Comparison of ENCODE assay signal across 22 mouse cellular contexts in genomic region chr2:37908296-37908695, GRCm38 (mm10).
DNase-seq lines count a peak whose midpoint lies in the region; ATAC-seq and TF ChIP-seq lines count a peak whose summit lies in the region.
"Had no signal": no experiment of that assay in that cellular context is flagged by ENCODE, and none has a peak within 500 bp of the region (broad histone marks: within the 10 kb centered on the region; RNA-seq: fewer than 3 reads in every experiment).

No protein-coding gene starts in this region.

- no peak for TF ChIP-seq RAD21 in CH12.LX (IDR thresholded peaks at IDR 0.05; ENCODE audit: low read depth, low read length)

- TF ChIP-seq CTCF in CH12.LX (conservative IDR thresholded peaks at IDR 0.05 in 1 of 2, IDR thresholded peaks at IDR 0.05 in 1 of 2; ENCODE audit: low read depth in 2 of 2, low read length in 2 of 2) = no peak

- WGBS in heart, embryonic 10.5 days = 90% methylated on average over 3 of the region's 3 CpGs
- WGBS in heart, embryonic 12.5 days = 88% methylated on average over 3 of the region's 3 CpGs
- WGBS in forebrain, embryonic 15.5 days = 41% methylated on average over 3 of the region's 3 CpGs
- WGBS in midbrain, embryonic 14.5 days = 76% methylated on average over 3 of the region's 3 CpGs
- 89% methylated on average over 3 of the region's 3 CpGs for WGBS in intestine, embryonic 16.5 days

- peaks cover 6% of the 10 kb centered on the region for H3K4me1 ChIP-seq in heart, embryonic 10.5 days
- peaks cover 8% of the 10 kb centered on the region for H3K4me1 ChIP-seq in heart, embryonic 12.5 days (replicated peaks)
- peaks cover 11 to 31% of the 10 kb centered on the region in 2 experiments; a peak in 3 of 4 replicates for H3K4me1 ChIP-seq in CH12.LX (ENCODE audit: control insufficient read depth in 1 of 2, insufficient read depth in 2 of 2)
- H3K4me1 ChIP-seq in forebrain, embryonic 15.5 days = peaks cover 22% of the 10 kb centered on the region
- H3K4me1 ChIP-seq in midbrain, embryonic 14.5 days (ENCODE audit: control insufficient read depth, insufficient read depth, low read length) = 0 out of 2 replicates have a peak, but pooled peaks cover 3% of the 10 kb centered on the region
- no peaks in the 10 kb centered on the region for H3K4me1 ChIP-seq in intestine, embryonic 16.5 days (ENCODE audit: control insufficient read depth, insufficient read depth, low read length)
- H3K4me1 ChIP-seq: liver, embryonic 13.5 days had no signal

- H3K9me3 ChIP-seq in heart, embryonic 10.5 days = no peaks in the 10 kb centered on the region
- H3K9me3 ChIP-seq in heart, embryonic 12.5 days (replicated peaks) = no peaks in the 10 kb centered on the region
- H3K9me3 ChIP-seq in CH12.LX (replicated peaks; ENCODE audit: low read length) = no peaks in the 10 kb centered on the region
- no peaks in the 10 kb centered on the region for H3K9me3 ChIP-seq in forebrain, embryonic 15.5 days
- no peaks in the 10 kb centered on the region for H3K9me3 ChIP-seq in midbrain, embryonic 14.5 days (ENCODE audit: control insufficient read depth, low read length)
- no peaks in the 10 kb centered on the region for H3K9me3 ChIP-seq in intestine, embryonic 16.5 days (ENCODE audit: control insufficient read depth, low read length)
- H3K9me3 ChIP-seq: liver, embryonic 13.5 days; lung, embryonic 15.5 days; neural tube, embryonic 13.5 days had no signal

- no peaks in the 10 kb centered on the region for H3K27me3 ChIP-seq in heart, embryonic 10.5 days (ENCODE audit: insufficient read depth, poor library complexity, severe bottlenecking)
- H3K27me3 ChIP-seq in heart, embryonic 12.5 days (replicated peaks) = no peaks in the 10 kb centered on the region
- H3K27me3 ChIP-seq in CH12.LX (replicated peaks) = no peaks in the 10 kb centered on the region
- no peaks in the 10 kb centered on the region for H3K27me3 ChIP-seq in forebrain, embryonic 15.5 days
- no peaks in the 10 kb centered on the region for H3K27me3 ChIP-seq in midbrain, embryonic 14.5 days (ENCODE audit: control insufficient read depth, insufficient read depth, low read length)
- H3K27me3 ChIP-seq in intestine, embryonic 16.5 days (replicated peaks; ENCODE audit: control insufficient read depth, insufficient read depth, low read length) = no peaks in the 10 kb centered on the region
- H3K27me3 ChIP-seq: liver, embryonic 13.5 days; lung, embryonic 15.5 days had no signal

- dilution Hi-C loops in CH12.LX (cut with MboI; ENCODE audit: extremely low pct_ligation_motif_present, extremely low pct_unique_long_range_greater_than_20kb, low sequenced_read_pairs) = no loop called here

- no peak overlapping the region for H3K9ac ChIP-seq in heart, embryonic 12.5 days
- no peak overlapping the region for H3K9ac ChIP-seq in CH12.LX (ENCODE audit: insufficient read depth, low read depth)
- no peak overlapping the region for H3K9ac ChIP-seq in forebrain, embryonic 15.5 days (replicated peaks)
- no peak overlapping the region for H3K9ac ChIP-seq in midbrain, embryonic 14.5 days (replicated peaks; ENCODE audit: low read length)
- no peak overlapping the region for H3K9ac ChIP-seq in intestine, embryonic 16.5 days (ENCODE audit: low read depth, low read length)
- H3K9ac ChIP-seq: liver, embryonic 13.5 days; lung, embryonic 15.5 days; neural tube, embryonic 13.5 days had no signal

- no peak overlapping the region for H3K27ac ChIP-seq in heart, embryonic 10.5 days
- no peak overlapping the region for H3K27ac ChIP-seq in heart, embryonic 12.5 days (ENCODE audit: poor library complexity, severe bottlenecking)
- H3K27ac ChIP-seq in CH12.LX (ENCODE audit: insufficient read depth, low read depth) = no peak overlapping the region
- peak overlapping the region; percentile 73 for H3K27ac ChIP-seq in forebrain, embryonic 15.5 days (replicated peaks)
- 0 out of 2 replicates have a peak overlapping the region, but pooled peaks have one; percentile 20 for H3K27ac ChIP-seq in midbrain, embryonic 14.5 days (replicated peaks; ENCODE audit: low read depth, low read length)
- H3K27ac ChIP-seq in intestine, embryonic 16.5 days (ENCODE audit: low read length) = no peak overlapping the region
- H3K27ac ChIP-seq: heart, adult 2 months; liver, embryonic 13.5 days; lung, embryonic 15.5 days; macrophage; neural tube, embryonic 13.5 days had no signal

- no peak overlapping the region for H3K4me2 ChIP-seq in heart, embryonic 12.5 days
- no peak overlapping the region for H3K4me2 ChIP-seq in CH12.LX (ENCODE audit: insufficient read depth, low read depth, poor library complexity, severe bottlenecking)
- no peak overlapping the region for H3K4me2 ChIP-seq in forebrain, embryonic 15.5 days (replicated peaks)
- no peak overlapping the region for H3K4me2 ChIP-seq in midbrain, embryonic 14.5 days (ENCODE audit: low read length)
- H3K4me2 ChIP-seq in intestine, embryonic 16.5 days (ENCODE audit: low read depth, low read length) = no peak overlapping the region
- H3K4me2 ChIP-seq: liver, embryonic 13.5 days; lung, embryonic 15.5 days; neural tube, embryonic 13.5 days had no signal

- H3K4me3 ChIP-seq in heart, embryonic 10.5 days = no peak overlapping the region
- H3K4me3 ChIP-seq in heart, embryonic 12.5 days = no peak overlapping the region
- H3K4me3 ChIP-seq in CH12.LX (replicated peaks in 1 of 3; ENCODE audit: low read depth in 2 of 3, low read length in 2 of 3, poor library complexity in 1 of 3) = no peak overlapping the region
- H3K4me3 ChIP-seq in forebrain, embryonic 15.5 days = no peak overlapping the region
- no peak overlapping the region for H3K4me3 ChIP-seq in midbrain, embryonic 14.5 days (replicated peaks; ENCODE audit: low read depth, low read length)
- no peak overlapping the region for H3K4me3 ChIP-seq in intestine, embryonic 16.5 days (ENCODE audit: low read length)
- H3K4me3 ChIP-seq: heart, adult 2 months; liver, embryonic 13.5 days; lung, embryonic 15.5 days; neural tube, embryonic 13.5 days had no signal

- DNase-seq in heart, embryonic 10.5 days (ENCODE audit: low spot score) = peak; percentile 55
- DNase-seq in CH12.LX (ENCODE audit: extremely low read depth) = peak; percentile 74
- DNase-seq in midbrain, embryonic 14.5 days = no peak
- DNase-seq in ovary, postnatal 14 days (ENCODE audit: low spot score) = no peak
- no peak for DNase-seq in frontal cortex, postnatal 36 days (ENCODE audit: low spot score in 2 of 2)
- DNase-seq: adrenal gland, adult 2 months; cerebellum, postnatal 25 days; gastrocnemius, postnatal 14 days; heart, adult 2 months; heart, postnatal 10 days; kidney, adult 9 months; kidney, postnatal 4 days; liver, embryonic 13.5 days; spleen, adult 18-20 months had no signal

- in situ Hi-C loops in CH12.LX (cut with MboI; ENCODE audit: low pct_ligation_motif_present, low pct_unique_long_range_greater_than_20kb, low sequenced_read_pairs) = no loop called here

- TF ChIP-seq POLR2A in CH12.LX (IDR thresholded peaks at IDR 0.05; ENCODE audit: low read depth, low read length) = no peak

- no peak for TF ChIP-seq EP300 in CH12.LX (IDR thresholded peaks at IDR 0.05; ENCODE audit: low read length)

- H3K36me3 ChIP-seq in heart, embryonic 10.5 days = no peaks in the 10 kb centered on the region; the same call in 1 of the 2 replicates
- no peaks in the 10 kb centered on the region for H3K36me3 ChIP-seq in heart, embryonic 12.5 days
- H3K36me3 ChIP-seq in CH12.LX (replicated peaks in 1 of 2; ENCODE audit: control insufficient read depth in 1 of 2, insufficient read depth in 1 of 2, low read length in 1 of 2) = peaks cover 0 to 5% of the 10 kb centered on the region in 2 experiments
- no peaks in the 10 kb centered on the region for H3K36me3 ChIP-seq in forebrain, embryonic 15.5 days
- no peaks in the 10 kb centered on the region for H3K36me3 ChIP-seq in midbrain, embryonic 14.5 days (ENCODE audit: control insufficient read depth, insufficient read depth, low read length)
- no peaks in the 10 kb centered on the region for H3K36me3 ChIP-seq in intestine, embryonic 16.5 days (ENCODE audit: control insufficient read depth, insufficient read depth, low read length)
- H3K36me3 ChIP-seq: liver, embryonic 13.5 days; lung, embryonic 15.5 days; neural tube, embryonic 13.5 days had no signal

- no peaks in the 10 kb centered on the region for H3K79me2 ChIP-seq in CH12.LX (replicated peaks; ENCODE audit: control insufficient read depth, extremely low read depth, insufficient read depth, poor library complexity, severe bottlenecking)

- no peak for ATAC-seq in heart, embryonic 12.5 days (ENCODE audit: insufficient number of reproducible peaks, low FRiP score)
- ATAC-seq in forebrain, embryonic 15.5 days (replicated peaks) = peak; percentile 42
- ATAC-seq in midbrain, embryonic 14.5 days (ENCODE audit: low FRiP score, low TSS enrichment) = no peak
- ATAC-seq in intestine, embryonic 16.5 days = no peak
- ATAC-seq: CD4-positive, CD25-positive, alpha-beta regulatory T cell, adult 4 months; inflammation-experienced regulatory T-cells, adult 6 months had no signal

TF ChIP-seq in CH12.LX, 34 proteins besides CTCF, POLR2A, EP300 and RAD21:
- TF ChIP-seq UBTF (IDR thresholded peaks at IDR 0.05; ENCODE audit: low read depth, low read length) (no peak), ELF1 (IDR thresholded peaks at IDR 0.05; ENCODE audit: low read depth, low read length) (no peak), JUN (IDR thresholded peaks at IDR 0.05; ENCODE audit: insufficient read depth, low read depth, low read length) (no peak), IRF4 (IDR thresholded peaks at IDR 0.05; ENCODE audit: low read depth, low read length) (0 out of 2 replicates have a peak, but pooled peaks have one; percentile 48), CHD2 (IDR thresholded peaks at IDR 0.05; ENCODE audit: low read length) (peak; percentile 73), TCF12 (IDR thresholded peaks at IDR 0.05; ENCODE audit: low read depth, low read length) (no peak), ZNF384 (IDR thresholded peaks at IDR 0.05; ENCODE audit: low read depth, low read length) (no peak), MYC (IDR thresholded peaks at IDR 0.05; ENCODE audit: low read depth, low read length) (no peak), RCOR1 (conservative IDR thresholded peaks at IDR 0.05; ENCODE audit: low read depth, low read length) (no peak), MAX (IDR thresholded peaks at IDR 0.05; ENCODE audit: low read length) (no peak), MAFK (IDR thresholded peaks at IDR 0.05; ENCODE audit: insufficient replicate concordance, low read length) (no peak), TBP (conservative IDR thresholded peaks at IDR 0.05; ENCODE audit: low read depth, low read length) (no peak), JUND (conservative IDR thresholded peaks at IDR 0.05; ENCODE audit: low read depth, low read length) (no peak), CHD1 (IDR thresholded peaks at IDR 0.05; ENCODE audit: low read depth, low read length) (no peak)

Comparison
In these comparisons a context has a peak if more than half of its experiments do, and no peak if none do; other contexts are left out.
1. DNase-seq: peak in heart, embryonic 10.5 days (single experiment) and CH12.LX (single experiment); none in midbrain, embryonic 14.5 days (single experiment), ovary, postnatal 14 days (single experiment) and frontal cortex, postnatal 36 days (0 of 2).
2. H3K27ac ChIP-seq: peak in forebrain, embryonic 15.5 days (single experiment) and midbrain, embryonic 14.5 days (single experiment); none in heart, embryonic 10.5 days (single experiment), heart, embryonic 12.5 days (single experiment), CH12.LX (single experiment) and intestine, embryonic 16.5 days (single experiment).